Mouse (Mus musculus) thymus, adult 2 months (tissue): Measurements from ENCODE around the gene Azi2. TPM values are rescaled to one million over a fixed set of nuclear protein-coding genes. Genes with fewer than 3 reads are reported as not detected.
A peak's percentile ranks its signal among the peaks of the same experiment; 100 is the strongest.

Experiments used
- DNase-seq: peaks from one replicate; pipeline ENCODE4 v3.0.0; 2021
- H3K27ac ChIP-seq: fragments of 200-500 bp; 2 replicates; pipeline ENCODE4 v1.5.1; 2012; ENCODE audit warnings: low read length, control low read depth; ENCODE audit not compliant: control insufficient read depth, insufficient read depth
- H3K27me3 ChIP-seq: fragments of 200-500 bp; 2 replicates; pipeline ENCODE4 v1.6.1; 2012; ENCODE audit warnings: mild to moderate bottlenecking, low read length, moderate library complexity, mixed read lengths; ENCODE audit not compliant: control insufficient read depth, insufficient read depth
- H3K36me3 ChIP-seq: fragments of 200-500 bp; 2 replicates; pipeline ENCODE4 v1.6.1; 2012; ENCODE audit warnings: mild to moderate bottlenecking, low read length, moderate library complexity; ENCODE audit not compliant: control insufficient read depth, insufficient read depth
- H3K4me1 ChIP-seq: fragments of 200-500 bp; replicated peaks from 2 replicates; pipeline ENCODE4 v1.6.1; 2012; ENCODE audit warnings: low read length; ENCODE audit not compliant: control insufficient read depth, insufficient read depth
- H3K4me3 ChIP-seq: fragments of 200-500 bp; 2 replicates; pipeline ENCODE4 v1.5.1; 2012; ENCODE audit warnings: mild to moderate bottlenecking, low read length, control low read depth, moderate library complexity; ENCODE audit not compliant: control insufficient read depth, insufficient read depth
- CTCF ChIP-seq: fragments of 200-500 bp; IDR thresholded peaks from 2 replicates; pipeline ENCODE4 v1.5.1; 2012; ENCODE audit warnings: mild to moderate bottlenecking, control low read depth, low read length, moderate library complexity, borderline replicate concordance; ENCODE audit not compliant: control insufficient read depth, poor library complexity, insufficient read depth; ENCODE audit errors: extremely low read depth
- POLR2A ChIP-seq: fragments of 200-500 bp; IDR thresholded peaks from 2 replicates; pipeline ENCODE4 v1.6.1; 2012; ENCODE audit warnings: mild to moderate bottlenecking, low read length, control low read depth, moderate library complexity; ENCODE audit not compliant: control insufficient read depth, poor library complexity, insufficient read depth; ENCODE audit errors: extremely low read depth
- WGBS: fragments of 180-500 bp; shearing (Covaris S2); methylation state at CpG from one replicate; pipeline ENCODE4 v1.1.7; 2018; 5-methylcytosine and 5-hydroxymethylcytosine counted together
- polyA plus RNA-seq: library from polyadenylated mRNA; depleted of rRNA; stranded (reverse); fragments of >200 nt; gene quantifications from 2 replicates; pipeline ENCODE4 v1.2.3, GENCODE M21; 2012

Gene Azi2
- polyA plus RNA-seq, 1 experiment: 35.1 TPM

GRCm38 (mm10) chr9:118072101-118072500 is 31.8 kb downstream of the Azi2 start:
- H3K4me1 ChIP-seq: no peaks in the 10 kb centered on the region
- no peak for TF ChIP-seq CTCF
- TF ChIP-seq POLR2A: no peak
- WGBS: 93% methylated on average over 5 of the region's 5 CpGs

GRCm38 (mm10) chr9:118073358-118073757 is 33.1 kb downstream of the Azi2 start:
- WGBS: 95% methylated on average over 3 of the region's 3 CpGs

More at GRCm38 (mm10) chr9:118072101-118072500, 31.8 kb downstream of the Azi2 start:
- H3K27me3 ChIP-seq: no peaks in the 10 kb centered on the region
- peaks cover 10% of the 10 kb centered on the region; the same call in 1 of the 2 replicates for H3K36me3 ChIP-seq
- no peak overlapping the region for H3K27ac ChIP-seq
- DNase-seq: no peak
- no peak overlapping the region for H3K4me3 ChIP-seq

GRCm38 (mm10) chr9:118082575-118083431 is 42.5 kb downstream of the Azi2 start:
- 3% methylated on average over 22 of the region's 22 CpGs for WGBS
- Histone ChIP-seq H3K27ac (peak overlapping the region; percentile 59; the same call in 1 of the 2 replicates), H3K27me3 (no peaks in the 10 kb centered on the region), H3K4me3 (peak overlapping the region; percentile 48), H3K36me3 (no peaks in the 10 kb centered on the region), H3K4me1 (peaks cover 5% of the 10 kb centered on the region; the same call in 1 of the 2 replicates)
- DNase-seq: peak; percentile 22
- TF ChIP-seq CTCF (no peak), POLR2A (no peak)

More at GRCm38 (mm10) chr9:118073358-118073757, 33.1 kb downstream of the Azi2 start:
- H3K4me3 ChIP-seq: no peak overlapping the region
- no peak overlapping the region for H3K27ac ChIP-seq
- H3K27me3 ChIP-seq: no peaks in the 10 kb centered on the region
- no peaks in the 10 kb centered on the region for H3K4me1 ChIP-seq
- no peak for DNase-seq
- H3K36me3 ChIP-seq: peaks cover 7% of the 10 kb centered on the region; the same call in 1 of the 2 replicates
- TF ChIP-seq CTCF (no peak), POLR2A (no peak)

- no peak overlapping the region for H3K27ac ChIP-seq
- TF ChIP-seq CTCF (no peak), POLR2A (no peak)
- peaks cover 5% of the 10 kb centered on the region; the same call in 1 of the 2 replicates for H3K4me1 ChIP-seq
- no peak overlapping the region for H3K4me3 ChIP-seq
- no peaks in the 10 kb centered on the region for H3K36me3 ChIP-seq
- no peak for DNase-seq
- H3K27me3 ChIP-seq: no peaks in the 10 kb centered on the region
- 98% methylated on average over 4 of the region's 4 CpGs for WGBS
These were observed 43.5 kb downstream of the Azi2 start for GRCm38 (mm10) chr9:118083834-118084233.

GRCm38 (mm10) chr9:118099395-118099794 is 59.1 kb downstream of the Azi2 start:
- no peaks in the 10 kb centered on the region for H3K27me3 ChIP-seq
- DNase-seq: peak; percentile 5
- WGBS: 48% methylated on average over 4 of the region's 4 CpGs

GRCm38 (mm10) chr9:118100484-118100883 is 60.2 kb downstream of the Azi2 start:
- DNase-seq: no peak
- Histone ChIP-seq H3K27me3 (no peaks in the 10 kb centered on the region), H3K4me1 (no peaks in the 10 kb centered on the region), H3K27ac (no peak overlapping the region), H3K36me3 (no peaks in the 10 kb centered on the region), H3K4me3 (no peak overlapping the region)
- TF ChIP-seq POLR2A: no peak
- no peak for TF ChIP-seq CTCF
- WGBS: 99% methylated on average over 2 of the region's 2 CpGs

More at GRCm38 (mm10) chr9:118099395-118099794, 59.1 kb downstream of the Azi2 start:
- Histone ChIP-seq H3K4me3 (no peak overlapping the region), H3K4me1 (no peaks in the 10 kb centered on the region), H3K36me3 (no peaks in the 10 kb centered on the region), H3K27ac (no peak overlapping the region)
- no peak for TF ChIP-seq CTCF
- no peak for TF ChIP-seq POLR2A
